Mouse (Mus musculus): ENCODE data around the gene Bnipl.

- TF ChIP-seq CTCF (IDR thresholded peaks at IDR 0.05; ENCODE audit: extremely low read depth, insufficient read depth, low read length) (no peak), POLR2A (IDR thresholded peaks at IDR 0.05; ENCODE audit: extremely low read depth, insufficient read depth, low read length) (no peak)
These were observed 33.1 kb upstream of the Bnipl start for GRCm38 (mm10) chr3:95284062-95284461.
